Mouse (Mus musculus) liver, embryonic 14.5 days (tissue): ENCODE results near the gene Obscn.

Experiments
- CTCF ChIP-seq: IDR thresholded peaks from 2 replicates; pipeline ENCODE4 v1.5.1; 2016; ENCODE audit warnings: antibody characterized with exemption, low read depth, control low read depth
- EP300 ChIP-seq: IDR thresholded peaks from 2 replicates; pipeline ENCODE4 v1.6.1; 2016; ENCODE audit warnings: antibody characterized with exemption, low read depth

DNA sequence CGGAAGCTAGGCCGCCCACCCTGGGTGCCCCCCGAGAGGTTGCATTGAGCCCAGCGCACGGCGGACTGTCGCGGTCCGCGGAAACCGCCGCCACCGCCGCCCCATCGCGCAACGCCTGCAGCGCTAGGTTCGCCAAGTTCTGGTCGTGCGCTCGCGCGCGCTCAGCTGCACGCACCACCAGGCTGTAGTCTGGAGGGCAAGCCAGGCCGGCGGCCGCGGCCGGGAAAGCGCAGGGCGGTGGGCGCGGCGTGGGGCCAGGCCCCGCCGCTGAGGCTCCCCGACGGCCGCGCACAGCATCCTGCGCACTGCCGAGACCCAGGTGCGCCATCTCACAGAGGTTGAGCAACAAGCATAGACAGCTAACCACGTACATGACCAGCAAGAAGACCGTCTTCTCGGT lies 40.3 kb upstream of the Obscn start:
- TF ChIP-seq CTCF = no peak
- TF ChIP-seq EP300 = no peak
